Mouse (Mus musculus): ENCODE measurements around the gene P4htm. TPM values are rescaled to one million over a fixed set of nuclear protein-coding genes. Genes with fewer than 3 reads are reported as not detected.

P4htm gene
- polyA plus RNA-seq, 1 experiment from 2014 or later: 4.1 TPM

DNA sequence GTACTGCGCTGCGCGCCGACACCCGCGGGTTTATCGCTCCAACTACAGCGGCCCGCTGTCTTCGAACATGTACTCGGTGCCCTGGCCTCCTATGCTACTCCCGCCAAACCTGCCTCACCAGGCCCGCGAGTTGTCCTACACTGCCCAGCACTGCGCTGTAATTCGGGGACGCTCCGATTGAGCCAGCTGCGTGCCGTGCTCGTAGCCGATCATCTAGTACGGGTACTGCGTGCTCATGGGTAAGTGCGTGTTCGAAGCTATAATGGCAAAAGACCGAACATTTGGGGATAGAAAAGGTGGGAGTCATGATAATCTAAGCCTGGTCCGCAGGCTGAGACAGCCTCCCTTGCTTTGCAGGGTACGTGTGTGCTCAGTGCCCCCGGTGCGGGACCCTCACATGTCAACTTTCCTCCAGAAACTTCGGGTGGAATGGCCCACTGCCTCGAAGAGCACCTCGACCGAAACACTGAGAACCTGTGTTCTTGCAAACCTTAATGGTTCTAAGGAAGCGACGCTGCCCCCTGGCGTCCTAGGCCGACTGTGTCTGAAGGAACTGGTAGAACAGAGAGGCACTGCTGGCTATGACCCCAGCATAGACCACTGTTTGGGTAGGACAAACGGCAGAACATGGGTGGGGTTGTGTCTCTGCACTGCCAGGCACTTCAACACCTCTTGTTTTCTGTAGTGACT is 27.1 kb downstream of the P4htm start:
- ATAC-seq (no peak), DNase-seq (ENCODE audit: low spot score) (peak; percentile 81)
- Histone ChIP-seq H3K36me3 (ENCODE audit: insufficient read depth, low read length) (peaks cover 11% of the 10 kb centered on the region), H3K27ac (ENCODE audit: low read length) (peak overlapping the region; percentile 34; the same call in 1 of the 2 replicates), H3K27me3 (replicated peaks; ENCODE audit: insufficient read depth, low read length) (no peaks in the 10 kb centered on the region), H3K4me3 (ENCODE audit: low read depth, low read length) (peak overlapping the region; percentile 66), H3K4me2 (replicated peaks; ENCODE audit: low read depth, low read length) (peak overlapping the region; percentile 97), H3K4me1 (ENCODE audit: insufficient read depth, low read depth, low read length) (peaks cover 13% of the 10 kb centered on the region; the same call in 1 of the 2 replicates), H3K9me3 (ENCODE audit: low read length) (no peaks in the 10 kb centered on the region), H3K9ac (replicated peaks; ENCODE audit: low read depth) (peak overlapping the region; percentile 50)
- TF ChIP-seq CTCF (IDR thresholded peaks at IDR 0.05) (peak; percentile 84), EP300 (IDR thresholded peaks at IDR 0.05) (no peak)
- 1% methylated on average over 40 of the region's 40 CpGs for WGBS

DNA sequence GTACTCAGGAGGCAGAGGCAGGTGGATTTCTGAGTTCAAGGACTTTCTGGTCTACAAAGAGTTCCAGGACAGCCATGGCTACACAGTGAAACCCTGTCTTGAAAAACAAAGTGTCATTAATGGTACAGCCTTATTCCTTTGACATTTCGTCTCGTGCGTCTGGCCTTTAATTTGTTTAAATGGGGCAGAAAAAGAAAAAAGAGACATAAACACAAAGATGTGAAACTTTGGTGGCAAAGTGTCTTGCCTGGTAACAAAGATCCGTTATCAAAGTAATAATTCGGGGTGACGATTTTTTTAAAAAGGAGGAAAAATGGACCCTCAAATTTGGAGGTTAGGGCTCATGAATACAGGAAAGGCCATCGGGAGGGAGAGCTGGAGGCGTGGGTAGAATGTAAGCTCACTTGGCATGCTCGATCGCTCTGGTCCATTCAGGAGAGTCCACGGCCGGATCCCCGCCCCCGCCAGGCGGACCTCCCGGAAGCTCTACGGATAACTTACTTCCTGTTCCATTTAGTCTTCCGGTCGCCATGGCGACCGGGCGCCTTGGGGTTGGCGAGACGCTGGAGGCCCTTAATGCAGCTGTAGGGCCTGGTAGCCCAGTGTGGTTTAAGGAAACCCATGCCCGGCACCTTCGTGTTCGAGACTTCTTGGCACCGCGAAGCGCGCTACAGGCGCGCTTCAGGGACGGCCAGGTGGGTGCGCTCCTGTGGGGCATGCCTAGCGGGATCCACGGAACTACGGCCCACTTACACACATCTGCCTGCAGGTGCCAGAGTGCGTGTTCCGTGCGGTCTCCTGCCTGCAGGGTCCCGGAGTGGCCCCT is 27.9 kb downstream of the P4htm start, which contains the start of gene Dalrd3:
Gene Dalrd3, plus strand, starts transcription at position 506 of the 826 bp plus-strand sequence.
- ATAC-seq (peak; percentile 58), DNase-seq (ENCODE audit: low spot score) (peak; percentile 97)
- no peaks in the 10 kb centered on the region for H3K9me3 ChIP-seq (ENCODE audit: low read length)
- H3K4me1 ChIP-seq (ENCODE audit: insufficient read depth, low read depth, low read length): peaks cover 13% of the 10 kb centered on the region; the same call in 1 of the 2 replicates
- H3K36me3 ChIP-seq (ENCODE audit: insufficient read depth, low read length): peaks cover 11% of the 10 kb centered on the region
- peak within 1 kb of the TSS; percentile 50 for H3K9ac ChIP-seq (replicated peaks; ENCODE audit: low read depth)
- H3K27ac ChIP-seq (ENCODE audit: low read length): peak within 1 kb of the TSS; percentile 34; the same call in 1 of the 2 replicates
- peak within 1 kb of the TSS; percentile 97 for H3K4me2 ChIP-seq (replicated peaks; ENCODE audit: low read depth, low read length)
- H3K4me3 ChIP-seq (ENCODE audit: low read depth, low read length): peak within 1 kb of the TSS; percentile 66
- no peaks in the 10 kb centered on the region for H3K27me3 ChIP-seq (replicated peaks; ENCODE audit: insufficient read depth, low read length)
- no peak for TF ChIP-seq CTCF (IDR thresholded peaks at IDR 0.05)
- peak; percentile 17; the same call in 1 of the 2 replicates for TF ChIP-seq EP300 (IDR thresholded peaks at IDR 0.05)
- 6% methylated on average over 42 of the region's 42 CpGs for WGBS

DNA sequence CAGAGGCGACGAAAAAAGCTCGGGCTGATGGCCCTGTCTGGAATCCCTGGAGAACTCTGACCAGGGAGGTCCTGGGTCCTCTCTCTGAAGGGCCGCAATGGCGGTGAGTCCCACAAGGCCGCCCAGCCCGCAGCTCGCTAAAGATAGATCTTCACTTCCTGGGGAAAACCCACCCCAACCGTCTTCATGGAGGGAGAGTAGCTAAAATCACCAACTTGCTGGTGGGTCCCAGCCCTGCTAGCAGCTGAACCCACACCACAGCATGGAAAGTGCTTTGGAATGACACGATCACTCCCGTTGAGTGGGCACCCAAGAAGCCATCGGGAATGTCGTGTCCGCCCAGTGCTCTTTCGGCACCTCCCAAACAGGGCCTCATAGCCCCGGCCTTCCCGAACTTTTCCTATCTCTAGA is 29.0 kb downstream of the P4htm start:
- Histone ChIP-seq H3K4me3 (ENCODE audit: low read depth, low read length) (peak overlapping the region; percentile 74; the same call in 1 of the 2 replicates), H3K27ac (ENCODE audit: low read length) (peak overlapping the region; percentile 97; the same call in 1 of the 2 replicates), H3K9ac (replicated peaks; ENCODE audit: low read depth) (no peak overlapping the region), H3K27me3 (replicated peaks; ENCODE audit: insufficient read depth, low read length) (no peaks in the 10 kb centered on the region), H3K36me3 (ENCODE audit: insufficient read depth, low read length) (peaks cover 15% of the 10 kb centered on the region), H3K9me3 (ENCODE audit: low read length) (no peaks in the 10 kb centered on the region), H3K4me2 (replicated peaks; ENCODE audit: low read depth, low read length) (peak overlapping the region; percentile 97), H3K4me1 (ENCODE audit: insufficient read depth, low read depth, low read length) (peaks cover 13% of the 10 kb centered on the region; the same call in 1 of the 2 replicates)
- DNase-seq (ENCODE audit: low spot score) (peak; percentile 4), ATAC-seq (no peak)
- WGBS: 69% methylated on average over 17 of the region's 17 CpGs
- TF ChIP-seq EP300 (IDR thresholded peaks at IDR 0.05) (no peak), CTCF (IDR thresholded peaks at IDR 0.05) (no peak)

DNA sequence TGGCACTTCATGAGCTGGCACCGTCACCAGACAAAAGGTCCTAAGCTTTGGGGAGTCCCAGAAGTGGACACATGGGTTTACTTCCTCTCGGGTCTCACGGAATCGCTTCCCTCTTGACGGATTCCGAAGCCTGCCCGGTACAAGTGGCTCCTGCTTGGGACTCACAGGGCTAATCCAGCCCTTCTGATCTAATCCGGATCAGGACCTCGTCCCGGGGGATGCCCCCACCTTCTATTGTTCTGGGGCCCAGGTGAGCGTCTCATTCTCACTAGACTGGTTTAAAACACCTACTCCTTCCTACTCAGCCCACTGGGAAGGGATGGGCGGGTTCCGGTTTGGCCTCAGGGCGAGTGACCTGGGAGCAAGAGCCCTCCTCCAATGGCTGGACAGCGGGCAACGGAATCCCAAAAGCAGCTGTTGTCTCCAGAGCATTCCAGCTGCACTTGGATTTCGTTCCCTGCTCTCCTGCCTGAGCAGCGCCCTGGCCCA is 29.5 kb downstream of the P4htm start:
- DNase-seq (ENCODE audit: low spot score): peak; percentile 51
- Histone ChIP-seq H3K9me3 (ENCODE audit: low read length) (no peaks in the 10 kb centered on the region), H3K36me3 (ENCODE audit: insufficient read depth, low read length) (peaks cover 15% of the 10 kb centered on the region), H3K4me1 (ENCODE audit: insufficient read depth, low read depth, low read length) (peaks cover 13% of the 10 kb centered on the region; the same call in 1 of the 2 replicates), H3K27me3 (replicated peaks; ENCODE audit: insufficient read depth, low read length) (no peaks in the 10 kb centered on the region), H3K9ac (replicated peaks; ENCODE audit: low read depth) (peak overlapping the region; percentile 73), H3K4me2 (replicated peaks; ENCODE audit: low read depth, low read length) (peak overlapping the region; percentile 97), H3K4me3 (ENCODE audit: low read depth, low read length) (peak overlapping the region; percentile 74), H3K27ac (ENCODE audit: low read length) (peak overlapping the region; percentile 97)
- no peak for ATAC-seq
- 11% methylated on average over 18 of the region's 18 CpGs for WGBS
- TF ChIP-seq CTCF (IDR thresholded peaks at IDR 0.05): no peak
- no peak for TF ChIP-seq EP300 (IDR thresholded peaks at IDR 0.05)

DNA sequence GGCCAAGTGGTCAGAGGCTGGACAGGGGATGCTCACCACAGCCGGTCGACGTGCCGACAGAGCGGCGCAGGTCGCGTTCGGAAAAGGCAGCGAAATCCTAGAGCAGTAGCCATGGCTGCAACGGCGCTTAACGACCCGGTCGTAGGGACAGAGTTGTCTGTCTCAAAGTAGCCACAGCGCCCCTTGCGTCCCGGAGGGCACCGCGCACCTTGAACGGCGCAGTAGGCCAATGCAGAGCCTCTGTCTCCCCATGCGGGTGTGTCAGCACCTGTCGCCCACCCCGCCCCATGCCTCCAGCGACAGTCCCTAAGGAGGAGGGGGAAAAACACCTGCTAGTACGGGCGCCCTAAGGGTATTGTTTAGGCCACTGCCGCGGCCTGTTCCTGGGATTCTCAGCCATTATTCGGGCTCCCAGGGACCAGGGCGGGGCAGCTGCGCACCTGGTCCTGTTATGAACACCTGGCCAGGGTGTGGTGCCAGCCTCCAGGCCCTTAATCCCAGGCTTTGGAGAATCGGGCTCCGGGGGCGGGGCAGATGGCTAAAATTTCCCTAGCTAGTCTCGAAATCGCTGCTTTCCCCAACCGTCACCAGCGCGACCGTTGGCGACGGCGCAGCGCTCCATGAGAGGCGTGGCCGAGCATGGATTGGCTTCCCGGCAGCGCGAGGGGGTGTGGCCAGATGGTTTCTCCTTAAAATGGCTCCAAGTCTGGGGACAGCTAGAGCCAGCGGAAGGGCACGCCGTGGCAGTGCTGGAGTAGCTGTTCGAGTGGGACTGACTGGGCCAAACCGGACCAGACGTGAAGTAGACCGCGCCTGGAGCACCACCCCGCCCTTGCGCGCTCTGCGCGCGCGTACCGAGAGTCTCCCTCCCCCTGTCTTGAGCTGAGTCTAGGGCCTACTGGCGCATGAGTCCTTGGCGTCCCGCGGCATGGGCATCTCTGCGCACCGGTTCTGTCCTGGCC is 30.4 kb downstream of the P4htm start, which contains the start of gene Ndufaf3:
Gene Ndufaf3, minus strand, starts transcription at position 620 of the 962 bp plus-strand sequence.
- Histone ChIP-seq H3K9me3 (ENCODE audit: low read length) (no peaks in the 10 kb centered on the region), H3K27ac (ENCODE audit: low read length) (peak within 1 kb of the TSS; percentile 97), H3K9ac (replicated peaks; ENCODE audit: low read depth) (peak within 1 kb of the TSS; percentile 73), H3K4me1 (ENCODE audit: insufficient read depth, low read depth, low read length) (peaks cover 13% of the 10 kb centered on the region; the same call in 1 of the 2 replicates), H3K4me3 (ENCODE audit: low read depth, low read length) (peak within 1 kb of the TSS; percentile 74), H3K27me3 (replicated peaks; ENCODE audit: insufficient read depth, low read length) (no peaks in the 10 kb centered on the region), H3K4me2 (replicated peaks; ENCODE audit: low read depth, low read length) (peak within 1 kb of the TSS; percentile 97), H3K36me3 (ENCODE audit: insufficient read depth, low read length) (peaks cover 11% of the 10 kb centered on the region)
- TF ChIP-seq EP300 (IDR thresholded peaks at IDR 0.05) (peak; percentile 28; the same call in 1 of the 2 replicates), CTCF (IDR thresholded peaks at IDR 0.05) (peak; percentile 97)
- under 1% methylated on average over 72 of the region's 73 CpGs for WGBS
- DNase-seq (ENCODE audit: low spot score): peak; percentile 98
- ATAC-seq: peak; percentile 90
